Mouse (Mus musculus) heart, postnatal 14 days (tissue): ENCODE data around the gene Wars2. TPM values are rescaled to one million over a fixed set of nuclear protein-coding genes. Genes with fewer than 3 reads are reported as not detected.

ENCODE experiments used
- DNase-seq, 2 experiments: peaks; one replicate each; pipeline ENCODE4 v3.0.0; 2021 to 2022
- intact Hi-C: fragments of 180-260 bp; cut with DNase I; formaldehyde crosslinking; loops from one replicate; pipeline ENCODE4 v1.15.1; 2025
- total RNA-seq, 2 experiments: library from RNA; stranded (reverse); gene quantifications; 2 replicates each; pipeline ENCODE4 v1.2.3; 2021

Wars2 gene
- total RNA-seq, 2 experiments from 2014 or later = 7.1 to 7.6 TPM

DNA sequence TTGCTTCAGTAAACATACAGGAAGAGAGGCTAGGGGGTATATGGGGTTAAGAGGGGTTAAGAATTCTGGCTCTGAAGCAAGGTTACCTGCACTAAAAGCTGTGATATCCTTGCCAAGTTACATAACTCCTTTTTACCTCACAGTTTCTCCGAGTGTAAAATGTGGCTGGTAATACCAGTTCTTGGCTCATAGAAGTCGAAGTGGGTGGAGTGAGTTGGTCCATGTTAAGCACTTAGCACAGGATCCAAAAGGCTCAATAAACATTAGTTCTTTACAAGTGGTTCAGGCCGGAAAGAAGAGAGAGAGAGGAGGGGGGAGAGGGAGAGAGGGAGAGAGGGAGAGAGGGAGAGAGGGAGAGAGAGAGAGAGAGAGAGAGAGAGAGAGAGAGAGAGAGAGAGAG, 104.5 kb downstream of the Wars2 start:
- intact Hi-C loops = no loop called here
- no peak for DNase-seq

DNA sequence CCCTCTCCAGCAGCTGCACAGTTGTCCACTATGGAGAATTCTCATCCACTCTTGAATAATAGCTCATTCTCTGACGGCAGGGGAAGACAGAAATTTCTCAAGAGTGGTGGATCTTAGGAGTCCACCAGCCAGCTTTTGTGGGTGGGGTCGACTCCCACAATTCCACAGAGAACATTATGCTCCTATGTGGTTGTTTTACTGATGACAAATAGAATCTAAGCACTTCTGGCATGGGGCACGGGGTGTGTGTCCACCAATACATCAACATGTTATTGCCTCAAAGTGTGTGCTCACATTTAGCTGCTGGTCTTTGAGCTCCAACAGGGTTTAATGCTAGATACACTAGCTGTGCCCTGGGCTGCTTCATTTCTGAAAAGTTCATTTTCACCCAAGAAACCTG, 105.8 kb downstream of the Wars2 start:
- DNase-seq = no peak
- intact Hi-C loops = no loop called here

DNA sequence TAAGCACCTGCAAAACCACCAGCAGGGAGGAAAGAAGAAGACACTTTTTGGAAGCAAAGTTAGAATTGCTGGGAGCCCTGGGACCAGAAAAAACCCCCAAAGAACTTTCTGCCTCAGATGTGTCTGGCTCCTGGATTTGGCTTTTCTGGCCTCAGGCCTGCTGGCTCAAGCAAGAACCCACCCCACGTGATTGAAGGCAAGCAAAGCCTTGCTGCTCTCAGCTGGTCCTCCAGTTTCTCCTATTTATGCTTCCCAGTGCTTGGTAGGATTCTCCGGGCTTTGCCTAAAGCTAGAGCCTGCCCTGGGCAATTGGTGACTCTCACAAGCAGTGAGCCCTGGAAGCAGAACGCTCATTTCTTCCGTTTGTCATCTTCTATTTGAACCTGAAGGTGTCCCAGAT, 106.7 kb downstream of the Wars2 start:
- DNase-seq = no peak
- intact Hi-C loops = no loop called here

DNA sequence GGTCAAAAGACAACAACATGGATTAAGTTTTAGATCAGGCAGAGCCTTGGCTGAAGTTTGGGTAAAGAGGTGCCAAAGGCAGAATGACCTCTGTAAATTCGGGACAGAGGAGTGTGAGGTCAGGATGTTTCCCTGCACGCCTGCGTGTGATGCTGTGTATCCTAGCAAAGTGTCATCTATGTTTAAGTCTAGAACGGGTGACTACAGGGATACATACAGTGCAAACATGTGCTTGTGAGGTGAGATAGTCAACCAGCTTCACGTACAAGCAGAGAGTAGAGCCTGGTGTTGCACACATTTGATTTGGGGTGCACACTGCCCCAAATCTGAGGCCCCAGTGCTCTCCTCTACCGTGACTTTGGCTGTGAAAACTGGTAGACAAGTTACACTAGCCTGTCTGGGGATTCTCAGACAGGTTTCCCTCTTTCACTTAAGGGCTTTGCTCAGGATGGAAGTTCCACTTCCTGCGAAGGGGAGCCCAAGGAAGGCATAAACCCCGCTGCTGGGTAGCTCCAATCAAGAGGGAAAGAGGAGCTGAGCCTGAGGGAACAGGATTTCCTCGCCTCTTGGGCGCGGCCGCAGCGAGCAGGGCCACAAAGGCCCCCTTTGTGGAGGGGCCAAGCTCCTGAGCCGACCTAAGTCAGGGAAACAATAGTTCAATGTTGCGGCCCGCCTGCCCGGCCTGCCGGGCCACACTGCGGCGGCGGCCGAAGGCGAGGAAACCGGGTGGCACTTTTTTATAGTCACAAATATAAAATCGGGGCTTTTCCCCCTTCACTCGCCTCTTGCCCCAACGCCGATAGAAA, 107.3 kb downstream of the Wars2 start:
- no peak for DNase-seq
- intact Hi-C loops = no loop called here

DNA sequence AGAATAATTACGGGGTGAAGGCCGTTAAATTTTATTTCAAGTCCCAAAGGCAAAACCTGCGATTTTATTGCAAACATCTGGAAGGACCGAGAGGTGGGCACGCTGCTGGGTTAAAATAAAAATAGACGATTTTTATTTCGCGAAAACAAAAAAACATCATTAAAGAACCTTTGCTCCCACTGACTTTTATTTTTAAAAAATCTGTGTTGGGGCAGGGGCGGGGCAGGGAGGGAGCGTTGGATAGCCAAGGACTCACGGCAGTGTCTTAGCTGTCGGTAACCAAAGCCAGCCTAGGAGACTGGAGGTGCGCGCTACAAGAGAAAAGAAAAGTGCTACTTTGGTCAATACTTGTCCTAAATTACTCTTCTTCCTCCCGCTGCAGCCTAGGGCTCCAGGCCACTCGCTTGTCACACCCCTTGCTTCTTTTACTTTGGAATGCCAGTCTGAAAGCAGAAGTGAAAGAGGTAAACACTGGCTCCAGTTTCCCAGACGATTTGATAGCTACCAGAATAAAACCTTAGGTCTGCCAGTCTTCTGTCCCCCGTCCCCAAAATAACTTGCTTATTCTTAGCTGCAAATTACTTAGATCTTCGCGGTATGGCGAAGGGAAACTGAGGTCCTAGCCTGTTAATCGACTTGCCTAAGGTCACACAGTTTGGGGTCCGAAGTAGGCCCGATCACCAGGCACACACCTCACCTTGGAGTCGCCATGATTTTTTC, 108.1 kb downstream of the Wars2 start:
- intact Hi-C loops = no loop called here
- DNase-seq = no peak

DNA sequence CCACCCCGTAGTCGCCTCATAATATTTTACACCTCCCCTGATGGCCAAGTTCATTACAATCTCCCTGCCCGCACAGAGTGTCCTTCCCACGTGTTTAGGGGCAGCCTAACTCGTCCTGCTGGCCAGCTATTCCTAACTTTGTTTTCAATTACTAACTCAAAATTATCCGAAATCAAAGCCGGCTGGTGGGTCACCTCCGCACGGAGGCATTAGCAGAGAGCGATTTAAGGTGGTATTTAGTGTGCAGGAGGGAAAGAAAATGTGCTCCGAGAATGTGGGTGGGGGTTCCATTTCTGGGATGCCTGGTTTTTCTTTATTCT, 108.6 kb downstream of the Wars2 start:
- no peak for DNase-seq
- intact Hi-C loops = no loop called here

DNA sequence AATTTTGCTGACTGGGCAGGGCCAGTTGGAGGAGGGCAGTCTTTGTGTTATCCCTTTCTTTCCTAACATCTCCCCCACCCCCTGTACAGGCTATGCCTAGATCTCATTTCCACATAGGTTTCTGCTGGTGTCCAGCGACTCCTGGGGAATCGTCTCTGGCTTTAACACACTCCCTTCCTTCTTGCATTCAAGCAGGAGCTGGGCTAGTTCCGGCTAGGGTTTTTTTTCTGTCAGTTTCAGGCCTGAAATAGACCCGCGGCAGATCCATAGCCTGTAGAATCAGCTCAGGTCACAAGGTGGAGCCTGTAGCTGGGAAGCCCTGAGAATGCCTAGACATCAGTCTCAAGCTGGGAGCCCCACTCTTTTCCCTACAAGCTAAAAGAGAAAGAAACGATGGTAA, 109.0 kb downstream of the Wars2 start:
- intact Hi-C loops = no loop called here
- DNase-seq = no peak

DNA sequence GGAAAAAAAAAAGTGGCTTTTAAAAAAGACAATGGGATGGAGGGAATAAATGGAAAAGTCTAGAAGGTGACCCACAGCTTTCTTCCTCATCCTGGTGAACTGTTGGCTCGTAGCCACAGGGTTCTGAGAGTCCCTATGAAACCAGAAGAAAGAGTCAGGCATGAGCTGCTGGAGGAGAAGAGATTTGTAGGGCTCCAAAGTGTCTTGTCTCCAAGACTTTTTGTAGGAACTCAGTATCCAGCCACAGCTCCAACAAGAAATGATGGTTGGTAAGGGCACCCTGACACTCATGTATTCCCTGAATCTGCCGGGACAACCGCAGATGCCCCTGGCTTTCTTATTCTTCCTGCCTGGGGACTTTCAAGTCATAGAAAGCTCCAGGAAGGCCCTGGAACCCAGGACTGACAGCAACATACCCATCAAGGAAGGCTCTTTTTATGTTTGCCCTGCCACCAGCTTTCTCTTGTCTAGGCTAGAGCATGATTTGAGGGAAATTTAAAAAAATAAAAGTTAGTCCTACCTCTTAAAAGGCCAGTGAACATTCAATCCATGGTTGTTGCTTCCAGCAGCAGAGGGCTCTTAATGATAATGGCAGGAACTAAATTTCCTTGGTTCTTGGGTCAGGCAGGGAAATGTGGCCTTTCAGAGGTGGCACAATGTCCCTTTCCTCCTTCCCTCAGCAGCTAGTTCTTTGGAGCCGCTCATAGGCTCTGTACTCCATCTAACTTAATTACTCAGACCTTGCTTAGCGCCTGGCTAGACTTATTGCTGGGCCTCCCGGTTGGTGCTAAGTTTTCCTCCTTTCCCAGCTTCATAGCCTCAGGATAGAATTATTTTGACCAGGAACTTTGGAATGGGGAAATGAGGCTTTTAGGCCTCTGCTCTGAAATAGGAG, 110.7 kb downstream of the Wars2 start:
- intact Hi-C loops = no loop called here
- no peak for DNase-seq

DNA sequence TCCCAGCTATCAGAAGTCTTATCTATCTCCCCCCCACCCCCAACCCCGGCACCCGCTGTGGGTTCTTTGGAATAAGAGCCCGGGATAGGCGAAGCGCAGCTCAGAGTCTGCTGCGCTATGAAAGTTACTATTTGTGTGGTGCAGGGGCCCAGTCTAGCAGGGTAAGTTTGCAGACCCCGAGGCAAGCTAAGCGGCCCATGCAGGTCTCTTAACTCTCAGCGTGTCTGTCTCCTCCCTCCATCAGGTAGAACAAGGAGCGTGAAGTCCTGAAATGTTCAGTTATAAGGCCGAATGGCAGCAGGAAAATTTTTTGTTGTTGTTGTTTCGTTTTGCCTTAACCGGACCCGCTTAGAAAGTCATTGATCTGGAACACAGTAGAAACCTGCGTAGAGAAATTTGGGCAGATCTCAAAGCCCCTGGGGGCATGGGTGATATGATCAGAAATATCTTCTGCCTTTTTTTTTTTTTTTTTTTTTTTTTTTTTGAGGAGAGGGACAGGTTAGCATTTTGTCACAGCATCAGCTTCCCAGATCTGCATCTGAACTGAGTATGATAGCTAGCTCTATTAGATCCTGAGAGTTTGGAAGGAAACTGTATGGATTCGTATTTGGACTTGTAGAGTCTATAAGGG, 111.7 kb downstream of the Wars2 start:
- intact Hi-C loops = no loop called here
- no peak for DNase-seq

DNA sequence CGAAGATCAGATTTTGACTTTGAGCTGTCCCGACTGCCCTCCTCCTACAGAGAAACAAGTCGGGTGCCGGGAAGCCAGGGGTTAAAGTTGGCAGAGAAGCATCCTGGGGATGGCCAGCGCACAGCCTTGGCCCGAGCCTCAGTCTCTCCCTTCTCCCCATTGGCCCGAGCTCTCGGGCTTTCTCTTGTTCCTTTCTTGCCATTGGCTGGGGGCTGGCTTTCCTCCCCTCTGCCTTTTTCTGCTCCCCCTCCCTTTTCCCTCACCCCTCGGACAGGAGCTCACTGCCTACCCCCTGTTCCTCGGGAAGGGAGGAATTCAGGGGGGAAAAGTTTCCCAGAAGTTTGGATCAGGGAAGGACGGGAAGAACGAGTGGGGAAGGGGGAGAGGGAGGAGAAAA, 112.2 kb downstream of the Wars2 start:
- DNase-seq = no peak
- intact Hi-C loops = no loop called here

DNA sequence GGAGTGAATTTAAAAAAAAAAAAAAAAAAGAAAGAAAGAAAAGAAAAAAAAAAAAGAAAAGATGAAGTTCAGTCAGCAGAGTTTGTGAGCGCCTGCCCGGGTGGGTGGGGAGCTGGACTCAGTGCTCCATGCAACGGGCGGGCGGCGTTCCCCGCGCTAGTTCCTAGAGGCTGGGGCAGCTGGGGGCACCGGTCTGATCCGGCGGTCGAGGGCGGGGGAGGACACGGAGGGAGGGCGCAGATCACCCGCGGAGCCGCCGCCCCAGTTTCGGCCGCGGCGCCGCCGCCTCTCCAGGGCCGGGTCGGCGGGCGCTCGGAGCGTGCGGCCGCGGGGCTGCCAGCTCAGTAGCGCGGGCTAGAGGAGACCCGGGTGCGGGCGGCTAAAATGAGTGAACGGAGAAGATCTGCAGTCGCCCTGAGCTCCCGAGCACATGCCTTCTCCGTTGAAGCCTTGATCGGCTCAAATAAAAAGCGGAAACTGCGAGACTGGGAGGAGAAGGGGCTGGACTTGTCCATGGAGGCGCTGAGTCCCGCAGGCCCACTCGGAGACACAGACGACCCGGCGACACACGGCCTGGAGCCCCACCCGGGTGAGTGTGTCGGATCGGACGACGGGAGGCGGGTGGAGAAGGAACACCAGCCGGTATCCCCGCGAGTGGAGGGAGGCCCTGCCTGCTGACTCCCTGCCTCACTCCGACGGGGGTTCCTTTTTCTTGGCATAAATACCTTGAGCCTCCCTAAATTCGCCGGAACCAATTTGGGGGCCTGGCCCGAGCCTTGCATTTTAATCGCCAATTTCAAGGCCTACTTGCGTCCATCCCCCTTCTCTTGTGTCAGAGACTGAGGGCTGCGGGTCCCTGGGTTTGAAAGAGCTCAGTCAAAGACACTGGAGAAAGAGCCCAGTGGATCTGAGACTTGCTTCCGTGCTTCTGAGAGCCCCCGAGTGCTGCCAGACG, 112.9 kb downstream of the Wars2 start:
- intact Hi-C loops = no loop called here
- peak; percentile 26 to 39 for DNase-seq

DNA sequence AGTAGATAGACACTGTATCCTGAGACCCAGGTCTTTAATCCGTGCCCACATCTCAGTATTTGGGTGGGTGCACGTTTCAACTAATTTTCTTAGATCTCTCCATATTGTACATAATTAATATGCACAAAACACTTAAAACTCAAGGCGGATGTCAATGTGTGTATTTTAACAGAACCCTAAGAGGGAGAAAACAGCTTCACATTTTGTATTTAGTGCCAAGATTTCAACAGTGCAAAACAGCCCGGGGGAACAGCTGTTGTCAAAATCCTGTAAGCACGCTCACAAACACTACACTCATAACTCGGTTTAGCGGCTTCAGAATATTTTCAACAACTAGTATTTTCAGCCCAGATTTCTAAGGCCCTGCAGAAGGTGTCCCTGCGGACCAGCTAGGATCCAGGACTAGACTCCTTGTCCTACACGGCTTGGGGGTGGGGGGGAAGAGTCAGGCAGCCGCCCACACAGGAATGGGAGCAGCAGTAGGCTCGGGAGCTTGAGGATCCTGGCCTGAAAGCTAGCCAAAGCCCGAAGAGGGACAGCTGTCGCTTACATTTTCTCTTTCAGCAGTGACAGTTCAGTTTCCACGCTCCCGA, 113.8 kb downstream of the Wars2 start:
- intact Hi-C loops = no loop called here
- no peak for DNase-seq

DNA sequence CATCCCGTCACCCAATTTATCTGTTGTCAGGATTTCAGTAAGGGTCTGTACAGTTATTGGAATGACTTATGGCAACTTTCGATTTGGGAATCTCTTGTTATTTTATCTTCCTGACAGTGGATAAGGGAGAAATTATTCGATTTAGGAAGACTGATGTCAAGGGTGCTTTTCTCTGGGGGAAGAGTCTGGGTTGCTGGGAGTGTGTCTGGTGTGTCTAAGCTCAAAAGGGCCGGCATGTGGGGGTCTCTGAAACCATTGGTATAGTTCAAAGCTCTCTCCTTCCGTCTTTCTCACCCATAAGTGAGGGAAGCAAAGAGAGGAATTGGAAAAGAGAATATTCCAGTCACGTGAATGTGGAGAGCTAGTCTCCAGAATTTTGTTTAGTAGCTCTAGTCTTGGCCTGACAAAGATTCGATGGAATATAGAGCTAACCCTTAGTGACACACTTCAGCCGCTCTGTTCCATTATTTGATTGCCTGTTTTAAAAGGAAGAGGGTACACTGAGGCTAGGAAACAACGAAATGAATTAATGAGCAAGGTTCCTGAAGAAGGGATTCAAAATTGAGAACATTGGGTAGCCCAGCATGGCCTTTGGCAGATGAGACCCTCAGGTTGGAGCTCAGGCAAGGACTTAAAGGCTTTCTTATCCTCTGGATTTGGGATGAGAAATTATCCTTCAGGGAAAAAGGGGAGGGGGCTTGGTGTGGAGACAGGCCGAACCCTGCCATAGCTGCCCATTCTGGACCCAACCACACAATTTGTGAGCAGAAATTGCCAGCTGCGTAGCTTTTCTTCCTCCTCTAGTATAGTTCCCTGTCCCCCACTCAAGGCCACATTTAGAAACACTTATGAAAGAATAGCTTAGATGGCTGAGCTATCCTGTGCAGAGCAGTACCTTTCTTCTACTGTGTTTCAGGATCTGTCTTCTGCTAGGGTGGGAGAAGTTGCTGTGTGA, 114.8 kb downstream of the Wars2 start:
- intact Hi-C loops = no loop called here
- no peak for DNase-seq

DNA sequence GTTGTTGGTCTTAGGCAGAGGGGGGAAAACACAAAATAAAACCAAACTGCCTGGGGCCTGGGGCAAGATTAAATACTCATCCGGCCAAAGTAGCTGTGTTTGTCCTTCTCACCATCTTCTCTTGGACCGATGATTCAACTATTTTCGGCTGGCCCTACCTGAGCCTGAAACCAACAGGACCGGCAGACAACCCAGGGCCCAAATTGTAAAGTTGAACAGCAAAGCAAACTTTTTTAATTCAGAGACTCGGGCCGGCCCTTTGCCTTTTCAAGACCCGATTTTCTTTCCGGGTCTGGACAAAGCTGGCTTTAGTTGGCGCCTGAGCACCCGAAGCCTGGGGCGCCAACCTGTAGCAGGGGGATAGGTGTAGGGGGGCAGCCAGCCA, 115.5 kb downstream of the Wars2 start:
- no peak for DNase-seq
- intact Hi-C loops = no loop called here

DNA sequence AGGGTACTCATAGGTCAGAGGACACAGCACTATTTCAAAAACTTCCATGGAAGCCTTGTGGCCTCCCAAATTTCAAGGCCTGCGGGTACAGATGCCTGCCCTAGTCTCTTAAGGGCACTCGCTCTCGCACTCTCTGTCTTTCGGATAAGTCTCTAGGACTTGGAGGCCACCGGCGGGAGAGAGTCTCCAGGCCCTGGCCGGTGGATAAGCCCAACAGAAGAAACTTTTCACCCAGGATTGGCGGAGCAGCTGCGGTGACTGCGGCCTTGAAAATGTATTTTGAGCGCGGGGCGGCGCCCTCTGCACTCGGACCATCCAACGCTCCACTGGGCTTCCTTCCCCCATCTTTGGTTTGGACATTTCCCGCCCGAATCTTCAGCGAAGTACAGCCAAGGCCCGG, 115.9 kb downstream of the Wars2 start:
- no peak for DNase-seq
- intact Hi-C loops = no loop called here

DNA sequence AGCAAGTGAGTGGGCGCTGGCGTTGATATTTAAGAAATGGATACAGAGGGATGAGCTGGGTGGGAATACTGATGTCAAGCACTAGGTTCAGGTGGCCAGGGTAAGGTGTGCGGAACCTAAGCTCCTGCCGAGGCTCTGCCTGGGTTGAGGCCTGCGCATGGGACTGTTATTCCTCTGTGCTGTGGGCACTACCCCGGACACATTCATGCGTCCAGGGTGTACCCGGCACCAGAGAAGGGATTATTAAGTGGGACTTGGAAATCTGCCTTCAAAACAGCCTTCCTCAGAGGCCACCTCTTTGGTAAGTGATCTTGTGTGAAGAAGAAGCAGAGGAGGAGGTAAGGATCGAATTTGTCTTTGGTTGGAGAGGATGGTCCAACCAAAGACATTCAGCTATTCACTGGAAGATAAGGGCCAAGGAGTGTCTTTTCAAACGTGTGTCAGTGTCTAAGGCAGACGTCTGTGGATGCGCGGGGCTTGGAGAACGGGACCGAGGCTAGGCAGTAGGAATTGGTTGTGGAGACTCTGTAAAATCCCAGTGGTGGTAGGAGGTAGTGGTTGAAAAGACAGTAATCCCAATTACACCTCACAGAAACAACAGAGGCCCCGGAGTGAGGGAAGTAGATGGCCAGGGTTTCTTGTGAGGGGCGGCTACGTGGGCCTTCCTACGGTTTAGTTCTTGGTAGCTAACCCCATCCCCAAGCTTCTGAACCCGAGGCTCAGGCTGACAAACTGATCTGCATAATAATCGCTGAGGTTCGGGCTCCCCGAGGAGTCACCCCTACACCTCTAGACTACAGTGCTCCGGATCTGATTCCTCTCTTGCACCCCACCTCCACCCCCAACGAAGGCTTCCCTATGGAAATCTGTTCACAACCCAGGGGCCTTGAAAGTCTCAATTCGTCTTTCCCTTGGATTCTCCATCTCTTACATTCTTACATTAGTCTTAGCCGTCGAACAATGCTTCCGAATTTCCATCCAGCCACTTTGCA, 117.0 kb downstream of the Wars2 start:
- DNase-seq = no peak
- intact Hi-C loops = no loop called here

DNA sequence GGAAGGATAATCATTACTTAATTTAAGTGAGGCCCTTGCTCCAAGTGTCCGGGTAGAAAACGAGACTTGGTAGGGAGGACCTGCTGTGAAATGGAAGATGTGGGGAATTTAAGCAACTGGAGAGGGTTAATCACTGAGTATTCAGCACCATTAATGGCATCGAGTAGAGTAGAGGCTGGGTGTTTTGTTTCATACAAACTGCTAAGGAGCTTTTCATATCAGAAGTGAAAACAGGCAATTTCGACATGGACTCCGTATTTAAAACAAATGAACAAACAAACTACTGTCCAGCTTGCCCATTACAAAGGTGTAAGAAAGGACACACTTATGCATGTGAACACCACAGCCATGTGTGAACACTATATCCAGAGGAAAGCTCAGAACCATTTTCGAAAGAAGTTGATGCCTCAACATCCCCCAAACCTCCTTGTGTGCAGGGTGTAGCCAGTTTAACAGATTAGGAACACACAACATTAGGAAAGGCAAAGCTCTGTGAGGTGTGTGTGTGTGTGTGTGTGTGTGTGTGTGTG, 118.9 kb downstream of the Wars2 start:
- intact Hi-C loops = no loop called here
- DNase-seq = no peak
